Mouse (Mus musculus) left cerebral cortex, postnatal 25 days (tissue): ENCODE data around the gene Kctd11. TPM values are rescaled to one million over a fixed set of nuclear protein-coding genes. Genes with fewer than 3 reads are reported as not detected.
A peak's percentile ranks its signal among the peaks of the same experiment; 100 is the strongest.
"Not testable (repeated sequence)": the region's sequence is repeated elsewhere in the genome, so short reads cannot be mapped to it uniquely, and the experiment has no call there.

Experiments used
- DNase-seq, 2 experiments: peaks; one replicate each; pipeline ENCODE4 v3.0.0; 2022; ENCODE audit warnings: low spot score in 2 of 2, mixed read lengths in 1 of 2
- intact Hi-C: fragments of 180-260 bp; cut with DNase I; formaldehyde crosslinking; loops from one replicate; pipeline ENCODE4 v1.15.1; 2025
- total RNA-seq, 2 experiments: library from RNA; stranded (reverse); gene quantifications; 2 replicates each; pipeline ENCODE4 v1.2.3; 2021

Kctd11 gene
- total RNA-seq = 1 to 10 TPM; 1.1 to 1.2 TPM

DNA sequence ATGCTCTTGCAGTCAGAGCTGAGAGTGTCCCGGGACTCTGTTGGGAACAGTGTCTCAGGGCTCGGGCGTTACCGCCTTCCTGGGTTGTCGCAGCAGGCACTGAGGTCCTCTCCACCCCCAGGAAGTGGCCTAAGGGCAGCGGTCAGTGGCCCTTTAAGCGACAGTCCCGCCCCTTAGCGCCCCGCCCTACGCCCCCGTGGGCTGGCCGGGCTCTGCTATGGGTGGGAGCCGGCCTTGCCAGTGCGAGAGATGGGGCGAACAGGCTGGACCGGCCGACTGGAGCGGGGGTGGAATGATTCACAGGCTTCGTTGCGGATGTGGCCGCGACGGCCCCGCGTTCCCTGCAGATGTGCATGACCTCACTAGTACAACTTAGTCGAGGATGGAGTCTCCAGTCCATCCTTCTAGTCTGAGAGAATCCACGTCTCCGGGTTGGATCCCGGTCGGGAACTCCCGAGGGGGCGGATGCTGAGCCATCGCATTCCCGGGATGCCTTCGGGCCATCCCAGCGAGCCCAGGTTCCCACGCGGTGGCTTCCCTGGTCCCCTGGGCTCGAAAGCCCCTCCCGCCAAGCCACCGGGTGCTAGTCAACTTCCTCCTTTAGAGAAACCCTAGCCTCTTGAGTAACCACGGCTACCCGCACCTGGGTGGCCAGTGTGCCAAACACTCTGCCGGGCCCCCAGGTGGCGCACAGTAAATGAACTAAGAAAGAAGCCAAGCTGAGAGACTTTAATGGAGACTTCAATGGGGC lies at the start of gene Kctd11:
Kctd11 (minus strand) TSS at position 554 of the 751 bp plus-strand sequence.
- intact Hi-C loops = no loop called here

DNA sequence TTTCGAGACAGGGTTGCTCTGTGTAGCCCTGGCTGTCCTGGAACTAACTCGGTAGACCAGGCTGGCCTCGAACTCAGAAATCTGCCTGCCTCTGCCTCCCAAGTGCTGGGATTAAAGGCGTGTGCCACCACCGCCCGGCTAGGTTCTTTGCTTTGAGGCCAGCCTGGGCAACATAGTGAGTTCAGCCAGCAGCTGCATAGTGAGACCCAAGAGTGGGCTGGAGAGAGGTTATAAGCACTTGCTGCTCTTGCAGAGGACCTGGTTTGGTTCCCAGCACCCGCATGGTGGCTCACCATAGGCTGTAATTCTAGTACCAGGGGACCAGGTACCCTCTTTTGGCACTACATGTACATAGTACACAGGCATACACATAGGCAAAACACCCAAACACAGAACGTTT lies 49.0 kb upstream of the Kctd11 start:
- intact Hi-C loops = loop anchor here (5.0 kb wide), 1 partner anchor 282 kb away; the partner anchor contains the start of gene Slc16a11
- DNase-seq = not testable (repeated sequence)

More for the DNA sequence above, at the start of gene Kctd11:
- DNase-seq = peak; percentile 60 to 72

DNA sequence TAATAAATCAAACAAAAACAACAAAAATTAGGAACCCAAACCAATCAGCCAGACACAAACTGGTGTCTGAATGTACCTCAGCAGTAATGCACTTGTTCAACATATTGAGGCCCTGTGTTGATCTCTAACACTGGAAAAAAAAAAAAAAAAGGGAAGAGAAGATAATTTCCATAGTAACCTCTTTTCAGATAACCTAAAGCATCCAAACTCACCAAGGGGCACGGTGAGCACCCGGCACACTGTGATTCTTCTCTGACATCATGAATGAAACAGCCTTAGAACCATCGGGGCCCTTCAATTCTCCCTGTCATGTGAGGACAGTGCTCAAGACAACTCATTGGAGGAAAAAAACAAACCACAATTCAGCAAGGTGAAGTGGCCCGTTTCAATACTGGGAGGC lies 48.5 kb upstream of the Kctd11 start:
- DNase-seq = no peak
- intact Hi-C loops = loop anchor here (5.0 kb wide), 1 partner anchor 283 kb away; the partner anchor contains the start of gene Slc16a11

DNA sequence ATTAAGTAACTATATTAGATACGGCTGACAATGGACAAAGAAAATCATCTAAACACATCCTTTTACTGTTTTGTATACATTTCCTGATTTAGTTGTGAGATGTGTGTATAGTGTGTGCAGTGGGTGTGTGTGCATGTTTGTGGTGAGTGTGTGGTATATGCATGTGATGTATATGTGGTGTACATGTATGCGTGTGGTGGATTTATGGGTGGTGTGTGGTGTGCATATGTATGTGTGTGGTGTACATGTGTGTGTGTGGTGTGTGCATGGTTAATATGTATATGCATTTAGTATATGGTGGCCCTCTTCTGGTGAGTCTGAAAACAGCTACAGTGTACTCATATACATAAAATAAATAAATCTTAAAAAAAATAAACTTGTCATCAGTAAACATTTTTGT lies 46.3 kb upstream of the Kctd11 start:
- no peak for DNase-seq
- intact Hi-C loops = no loop called here

DNA sequence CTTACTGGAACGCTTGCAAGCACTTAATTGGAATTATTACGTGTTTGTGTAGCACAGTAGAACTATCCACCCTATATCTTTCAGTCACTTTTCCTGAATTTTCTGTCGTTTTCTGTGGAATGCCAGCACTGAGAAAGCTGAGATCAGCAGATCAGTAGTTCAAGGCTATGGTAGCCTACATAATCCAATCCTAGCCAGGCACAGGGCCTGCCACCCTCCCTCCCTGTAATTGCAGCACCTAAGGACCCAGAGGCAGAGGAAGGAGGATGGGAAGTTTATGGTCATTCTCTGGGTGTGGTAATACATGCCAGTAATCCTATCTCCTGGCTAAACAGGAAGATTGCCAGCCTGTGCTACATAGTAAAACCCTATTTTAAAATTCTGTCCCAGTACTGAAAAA lies 41.6 kb upstream of the Kctd11 start:
- intact Hi-C loops = loop anchor here (5.0 kb wide), 2 partner anchors 60 to 240 kb away; partner anchors contain the start of genes Ctdnep1, Elp5 and Senp3
- no peak for DNase-seq

DNA sequence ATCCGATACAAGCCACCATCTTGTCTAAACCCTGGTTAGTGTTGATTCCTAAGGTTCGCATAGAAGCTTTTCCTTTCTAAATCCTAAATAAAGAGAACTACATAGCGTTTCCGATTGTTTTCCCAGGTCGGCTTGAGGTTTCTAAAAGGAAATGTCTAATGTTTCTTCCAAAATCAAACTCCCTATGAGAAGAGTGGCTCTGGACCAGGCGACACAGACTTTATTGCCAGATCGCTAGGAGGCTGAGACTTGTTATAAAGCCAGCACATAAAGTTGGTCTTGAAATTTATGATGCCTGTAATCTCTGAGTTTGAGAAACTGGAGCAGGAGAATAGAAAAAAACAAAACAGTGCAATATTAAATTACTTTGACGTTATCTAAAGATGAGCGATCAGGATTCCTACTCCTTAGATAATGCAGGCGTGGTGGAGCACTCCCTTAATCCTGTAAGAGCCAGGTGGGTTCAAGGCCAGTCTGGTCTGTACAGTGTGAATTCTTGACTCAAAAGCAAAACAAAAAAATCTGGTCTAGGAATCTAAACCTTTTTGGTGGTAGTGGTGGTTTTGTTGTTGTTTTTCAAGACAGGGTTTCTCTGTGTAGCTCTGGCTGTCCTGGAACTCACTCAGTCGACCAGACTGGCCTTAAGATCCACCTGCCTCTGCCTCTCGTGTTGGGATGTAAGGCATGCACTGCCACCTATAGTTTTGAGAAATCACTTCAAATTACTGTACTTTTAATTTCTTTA lies 41.0 kb upstream of the Kctd11 start:
- no peak for DNase-seq
- intact Hi-C loops = loop anchor here (5.0 kb wide), 2 partner anchors 60 to 240 kb away; partner anchors contain the start of genes Ctdnep1, Elp5 and Senp3

DNA sequence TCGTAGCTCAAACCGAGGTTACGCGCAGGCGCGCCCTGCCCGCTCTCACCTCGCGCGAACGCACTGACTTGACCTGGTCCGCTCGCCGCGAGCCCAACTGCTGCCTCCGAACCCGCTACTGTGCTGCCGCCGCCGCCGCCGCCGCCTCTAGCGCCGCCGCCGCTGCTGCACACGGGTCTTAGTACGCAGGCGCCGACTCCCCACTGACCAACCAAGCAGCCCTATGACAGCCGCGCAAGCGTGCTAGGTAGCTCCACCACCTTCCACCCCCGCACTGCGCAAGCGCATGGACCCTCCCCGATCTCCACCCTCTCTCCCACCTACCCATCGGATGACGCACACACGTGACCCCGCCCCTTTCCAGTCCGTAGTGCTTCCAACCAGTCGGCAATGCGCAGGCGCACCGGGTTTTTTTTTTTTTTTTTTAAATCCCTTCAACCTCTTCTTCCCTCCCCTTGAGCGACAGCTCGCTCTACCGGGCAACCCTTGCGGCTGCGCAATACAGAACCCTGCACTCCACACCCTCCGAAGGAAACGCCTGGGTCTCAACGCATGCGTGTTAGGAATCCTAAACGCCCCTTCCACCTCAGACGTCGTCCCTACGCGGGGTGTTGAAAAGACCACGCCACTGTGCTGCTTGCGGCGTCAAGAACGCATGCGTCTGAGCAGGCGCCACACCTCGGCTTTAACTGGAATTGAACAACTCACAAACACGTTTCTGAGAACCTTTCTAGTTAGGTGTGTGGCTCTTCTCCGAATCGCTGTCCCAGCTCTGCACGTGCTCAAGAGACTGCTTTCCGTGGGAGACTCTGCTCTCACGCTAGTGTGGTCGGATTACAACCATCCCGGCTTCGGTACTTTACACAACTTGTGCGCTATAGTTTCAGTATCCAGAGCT lies 40.2 kb upstream of the Kctd11 start, which contains the start of gene Eif5a:
Eif5a (minus strand) TSS at position 845 of the 898 bp plus-strand sequence.
- peak; percentile 99 to 100 for DNase-seq
- intact Hi-C loops = loop anchor here (1.0 to 5.0 kb wide), 3 partner anchors 20 to 239 kb away; partner anchors contain the start of genes Ctdnep1, Elp5, Neurl4 and Senp3

DNA sequence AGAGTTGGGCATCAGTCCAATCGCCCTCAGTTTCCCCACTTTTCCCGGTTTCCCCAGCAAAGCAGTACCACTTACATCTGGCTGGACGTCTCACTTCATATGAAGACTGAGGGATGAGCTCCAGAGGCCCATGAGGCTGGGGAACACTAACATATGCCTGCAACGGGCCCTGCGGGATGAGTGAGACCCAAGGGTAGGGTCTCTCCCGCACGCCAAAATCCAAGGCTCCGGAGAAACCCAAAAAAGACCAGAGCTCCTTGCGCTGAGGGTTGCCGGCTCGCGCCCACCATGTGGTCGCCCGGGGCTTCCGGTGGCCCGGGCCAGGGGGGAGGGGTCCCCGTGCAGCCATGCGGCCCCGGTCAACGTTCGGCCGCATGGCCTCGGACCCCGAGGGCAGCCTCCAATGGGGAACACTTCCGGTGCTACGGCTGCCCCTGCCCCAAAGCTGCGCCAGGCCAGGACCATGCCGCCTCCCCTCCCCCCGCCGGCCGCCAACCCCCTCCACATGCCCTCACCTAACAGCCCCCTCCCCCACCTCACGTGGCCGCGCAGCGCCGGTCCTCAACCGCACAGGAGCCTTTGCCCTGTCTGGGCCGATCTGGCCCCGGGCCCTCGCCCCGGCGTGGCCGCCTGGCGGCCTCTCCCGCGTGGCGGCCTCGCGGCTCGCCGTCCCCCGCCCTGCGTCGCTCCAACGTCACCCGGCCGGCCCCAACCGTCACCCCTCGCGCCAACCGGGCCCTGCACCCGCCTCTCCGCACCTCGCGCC lies 39.2 kb upstream of the Kctd11 start:
- intact Hi-C loops = loop anchor here (1.0 to 5.0 kb wide), 3 partner anchors 19 to 238 kb away; partner anchors contain the start of genes Ctdnep1, Elp5, Neurl4 and Senp3
- peak in 1 of 2 experiments; percentile 9 for DNase-seq

DNA sequence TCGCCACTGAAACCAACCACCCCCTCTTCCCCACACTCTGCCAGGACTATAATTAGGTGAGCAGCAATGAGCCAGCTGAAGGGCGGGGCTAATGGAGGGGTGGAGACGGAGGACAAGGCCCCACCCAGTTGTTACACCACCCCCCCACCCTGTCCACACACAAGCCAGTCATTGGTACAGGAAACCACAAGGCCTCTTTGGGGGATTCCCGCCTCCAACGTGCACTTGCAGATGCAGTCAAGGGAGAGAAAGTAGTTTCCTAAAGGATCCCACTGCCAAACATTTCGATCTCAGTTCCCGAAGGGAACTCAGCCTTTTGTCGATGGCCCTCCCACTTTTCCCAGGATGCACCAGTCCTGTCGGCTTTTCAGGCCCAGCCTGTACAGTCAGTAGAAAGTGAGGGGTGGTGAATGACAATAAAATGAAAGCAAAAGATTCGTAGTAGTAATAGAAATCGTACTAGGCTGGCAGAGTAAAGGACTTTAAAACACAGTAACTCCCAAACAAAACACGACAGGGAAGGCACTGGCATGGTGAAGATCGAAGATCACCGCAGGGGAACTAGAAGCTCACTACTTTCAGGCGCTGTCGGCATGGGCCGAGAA lies 38.6 kb upstream of the Kctd11 start:
- intact Hi-C loops = loop anchor here (5.0 kb wide), 2 partner anchors 63 to 237 kb away; partner anchors contain the start of genes Ctdnep1, Elp5 and Senp3
- DNase-seq = peak; percentile 41 to 61

DNA sequence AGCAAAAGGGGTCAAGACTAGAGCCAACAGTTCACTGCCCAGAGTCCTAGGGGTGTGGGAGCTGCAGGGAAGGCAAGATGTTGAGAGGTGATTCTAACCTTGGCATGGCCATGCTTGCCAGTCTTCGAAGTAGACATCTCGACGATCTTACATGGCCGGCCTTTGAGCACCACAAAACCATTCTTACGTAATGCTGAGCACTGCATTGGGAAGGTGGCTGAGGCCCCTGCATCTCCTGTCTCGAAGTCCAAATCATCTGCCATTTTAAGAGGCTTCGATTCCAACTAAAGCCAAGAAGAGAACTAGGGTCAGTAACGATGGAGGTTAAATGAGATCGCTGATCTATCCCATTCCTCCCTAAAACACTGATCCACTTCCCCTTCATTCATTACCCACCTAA lies 37.8 kb upstream of the Kctd11 start:
- DNase-seq = no peak
- intact Hi-C loops = no loop called here

DNA sequence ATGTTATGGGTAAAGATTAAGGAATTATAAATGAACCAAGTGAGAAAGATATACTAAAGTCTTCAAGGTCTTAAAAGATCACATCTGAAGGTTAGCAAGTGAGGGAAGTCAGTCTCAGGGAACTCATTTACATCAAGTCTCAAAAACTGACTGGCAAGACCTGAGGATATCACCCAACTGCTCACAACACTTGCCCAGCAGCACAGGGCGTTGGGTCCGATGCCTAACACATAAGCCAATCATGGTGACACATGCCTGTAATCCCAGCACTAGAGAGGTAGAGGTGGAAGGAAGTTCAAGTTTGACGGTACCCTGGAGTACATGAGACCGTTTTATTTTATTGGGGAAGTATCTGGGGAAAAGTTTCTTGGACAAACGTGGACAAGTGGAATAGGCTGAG lies 36.9 kb upstream of the Kctd11 start:
- intact Hi-C loops = no loop called here
- DNase-seq = no peak

DNA sequence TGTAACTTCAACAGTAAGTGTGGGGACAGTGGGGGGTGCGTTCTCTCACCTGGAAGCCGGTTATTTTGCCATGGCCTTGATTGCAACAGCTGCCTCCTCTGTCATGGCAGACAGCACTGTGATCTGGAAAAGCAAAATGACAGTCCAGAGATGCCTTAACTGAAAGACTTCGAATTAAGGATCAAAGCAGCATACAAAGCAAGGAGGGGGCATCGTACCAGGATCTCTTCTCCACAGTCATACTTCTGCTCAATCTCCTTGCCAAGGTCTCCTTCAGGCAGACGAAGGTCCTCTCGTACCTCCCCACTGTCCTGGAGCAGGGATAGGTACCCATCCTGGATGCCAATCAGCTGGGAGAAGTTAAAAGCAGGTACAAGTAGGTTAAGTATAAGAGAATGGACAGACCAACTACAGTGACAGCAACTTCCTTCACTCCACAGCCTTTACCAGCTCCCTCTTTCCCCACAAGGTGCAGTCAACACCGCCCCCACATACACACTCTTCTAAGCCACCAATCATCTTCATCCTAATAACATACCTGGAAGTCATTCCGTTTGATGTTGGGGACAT lies 36.3 kb upstream of the Kctd11 start:
- intact Hi-C loops = no loop called here
- DNase-seq = no peak

DNA sequence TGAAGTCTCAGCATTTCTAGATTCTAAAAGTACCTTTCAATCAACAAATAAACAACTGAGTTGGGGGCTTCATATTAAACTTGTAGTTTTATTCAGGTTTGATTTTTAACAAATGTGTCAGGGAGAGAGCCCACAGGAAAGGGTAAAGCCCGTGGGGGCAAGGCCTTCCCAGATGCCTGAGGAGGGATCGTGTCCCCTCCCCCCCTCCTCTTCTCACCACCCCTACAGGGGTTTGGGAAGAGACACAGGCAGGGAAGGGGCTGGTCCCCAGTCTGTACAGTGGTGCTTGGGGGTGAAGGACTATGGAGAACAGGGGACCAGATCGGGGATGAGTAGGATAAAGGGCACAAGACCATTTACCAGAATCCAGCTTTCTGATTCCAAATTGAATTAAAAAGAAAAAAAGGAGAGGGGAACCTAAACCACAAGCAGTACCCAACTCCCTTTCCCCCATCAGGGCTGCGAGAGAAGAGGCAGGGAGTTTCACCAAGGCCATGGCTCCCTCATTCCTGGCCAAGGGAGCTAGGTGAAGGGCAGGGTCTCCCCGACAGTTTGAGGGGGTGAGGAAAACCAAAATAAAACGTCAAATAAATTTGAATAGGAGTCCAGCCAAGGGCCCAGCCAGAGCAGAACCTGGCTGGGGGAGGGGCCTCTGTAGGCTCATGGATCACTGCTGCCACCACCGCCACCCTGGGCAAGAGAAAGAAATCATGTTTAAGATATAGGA lies 35.6 kb upstream of the Kctd11 start:
- intact Hi-C loops, DNase-seq: not testable (repeated sequence)

DNA sequence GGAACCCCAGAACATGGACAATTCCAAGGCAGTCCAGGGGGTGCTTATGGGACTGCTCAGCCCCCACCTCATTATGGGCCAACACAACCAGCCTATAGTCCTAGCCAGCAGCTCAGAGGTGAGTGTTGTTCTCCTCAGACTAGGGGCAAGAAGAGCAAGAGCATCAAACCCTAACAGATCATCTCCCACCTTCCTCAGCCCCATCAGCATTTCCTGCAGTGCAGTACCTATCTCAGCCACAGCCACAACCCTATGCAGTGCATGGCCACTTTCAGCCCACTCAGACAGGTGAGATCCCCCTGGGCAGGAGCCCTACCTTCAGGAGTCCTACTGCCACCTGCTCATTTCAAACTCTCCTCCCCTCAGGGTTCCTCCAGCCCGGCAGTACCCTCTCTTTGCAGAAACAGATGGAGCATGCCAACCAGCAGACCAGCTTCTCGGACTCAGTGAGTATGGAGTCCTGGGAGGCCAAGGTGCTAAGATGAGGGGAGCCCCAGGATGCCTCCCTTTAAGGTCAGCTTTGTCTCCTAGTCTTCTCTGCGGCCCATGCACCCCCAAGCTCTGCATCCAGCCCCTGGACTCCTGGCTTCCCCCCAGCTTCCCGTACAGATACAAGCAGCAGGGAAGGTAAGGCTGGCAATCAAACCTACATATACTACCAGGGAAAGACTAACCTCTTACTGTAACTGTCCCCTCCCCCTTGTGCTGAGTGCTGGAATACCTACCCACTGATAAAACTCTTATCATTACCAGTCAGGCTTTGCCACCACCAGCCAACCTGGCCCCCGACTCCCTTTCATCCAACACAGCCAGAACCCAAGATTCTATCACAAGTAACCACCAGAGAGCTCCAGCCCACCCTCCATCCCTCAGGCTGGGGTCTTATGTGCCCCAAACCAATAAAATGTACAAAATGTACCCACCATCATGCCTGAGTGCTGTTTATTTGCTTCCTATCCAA lies 34.7 kb upstream of the Kctd11 start:
- DNase-seq = no peak
- intact Hi-C loops = no loop called here

DNA sequence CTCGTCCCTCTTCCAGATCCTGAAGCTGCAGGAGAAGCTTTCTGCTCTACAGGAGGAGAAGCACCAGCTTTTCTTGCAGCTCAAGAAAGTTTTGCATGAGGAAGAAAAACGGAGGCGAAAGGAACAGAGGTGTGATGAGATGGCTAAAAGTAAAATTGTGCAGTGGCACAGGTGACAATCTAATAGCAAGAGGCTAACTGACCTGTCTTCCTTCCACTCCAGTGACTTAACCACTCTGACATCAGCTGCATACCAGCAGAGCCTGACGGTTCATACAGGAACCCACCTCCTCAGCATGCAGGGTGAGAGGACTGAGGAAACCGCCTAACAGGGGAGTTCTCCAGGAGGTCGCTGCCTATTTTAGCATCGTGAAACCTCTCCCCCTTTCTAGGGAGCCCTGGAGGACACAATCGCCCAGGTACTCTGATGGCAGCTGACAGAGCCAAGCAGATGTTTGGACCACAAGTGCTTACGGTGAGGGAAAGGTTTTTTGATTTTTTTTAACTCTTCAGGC lies 33.8 kb upstream of the Kctd11 start:
- intact Hi-C loops = no loop called here

DNA sequence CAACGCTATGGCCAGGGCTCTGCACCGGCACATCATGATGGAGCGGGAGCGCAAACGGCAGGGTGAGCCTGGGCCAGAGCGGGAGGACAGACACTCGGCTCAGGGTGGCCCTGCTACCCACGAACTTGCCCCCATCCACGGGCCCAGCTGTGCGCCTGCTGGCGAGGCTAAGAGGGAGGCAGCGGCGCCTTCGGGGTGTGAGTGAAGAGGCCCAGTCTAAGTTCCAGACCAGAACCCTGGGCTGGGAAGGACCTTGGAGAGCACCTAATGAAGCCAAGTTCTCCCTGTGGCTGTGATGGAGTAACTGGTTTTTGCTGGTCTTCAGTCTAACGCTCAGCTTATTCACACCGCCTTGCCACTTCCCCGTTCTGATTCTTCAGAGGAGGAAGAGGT lies 33.2 kb upstream of the Kctd11 start:
- DNase-seq = no peak
- intact Hi-C loops = no loop called here

More for the DNA sequence above, 33.8 kb upstream of the Kctd11 start:
- no peak for DNase-seq
